Mouse (Mus musculus): Measurements from ENCODE around the gene 3110009E18Rik.
A peak's percentile ranks its signal among the peaks of the same experiment; 100 is the strongest.

The 3110009E18Rik gene

GRCm38 (mm10) chr1:120195947-120196346 lies 75.0 kb downstream of the 3110009E18Rik start:
- no peak for DNase-seq (ENCODE audit: low spot score)

DNA sequence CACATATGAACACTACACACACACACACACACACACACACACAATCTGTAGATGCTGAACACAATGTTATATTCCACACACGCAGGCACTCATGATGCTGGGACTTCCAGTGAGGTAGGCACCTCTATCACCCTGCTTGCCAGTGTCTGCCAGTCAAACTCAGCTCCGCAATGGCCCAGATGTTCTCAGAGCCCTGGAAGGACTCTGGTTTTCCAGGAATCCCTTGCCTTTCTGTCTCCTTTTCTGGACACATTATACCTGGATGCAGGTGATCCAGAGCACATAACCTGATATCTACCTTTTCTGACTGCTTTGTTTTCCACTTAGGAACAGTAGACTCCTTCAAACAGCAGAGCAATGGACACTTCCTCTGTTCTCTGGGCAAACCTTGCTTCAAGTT lies 75.7 kb downstream of the 3110009E18Rik start:
- DNase-seq (ENCODE audit: low spot score) = no peak

- DNase-seq (ENCODE audit: low spot score) = peak; percentile 22
Measured at GRCm38 (mm10) chr1:120197189-120197588, 76.2 kb downstream of the 3110009E18Rik start.

GRCm38 (mm10) chr1:120198151-120198550 lies 77.2 kb downstream of the 3110009E18Rik start:
- no peak for DNase-seq (ENCODE audit: low spot score)

GRCm38 (mm10) chr1:120198942-120199341 lies 78.0 kb downstream of the 3110009E18Rik start:
- no peak for DNase-seq (ENCODE audit: low spot score)

- DNase-seq (ENCODE audit: low spot score) = no peak
Measured at GRCm38 (mm10) chr1:120202542-120202941, 81.6 kb downstream of the 3110009E18Rik start.

DNA sequence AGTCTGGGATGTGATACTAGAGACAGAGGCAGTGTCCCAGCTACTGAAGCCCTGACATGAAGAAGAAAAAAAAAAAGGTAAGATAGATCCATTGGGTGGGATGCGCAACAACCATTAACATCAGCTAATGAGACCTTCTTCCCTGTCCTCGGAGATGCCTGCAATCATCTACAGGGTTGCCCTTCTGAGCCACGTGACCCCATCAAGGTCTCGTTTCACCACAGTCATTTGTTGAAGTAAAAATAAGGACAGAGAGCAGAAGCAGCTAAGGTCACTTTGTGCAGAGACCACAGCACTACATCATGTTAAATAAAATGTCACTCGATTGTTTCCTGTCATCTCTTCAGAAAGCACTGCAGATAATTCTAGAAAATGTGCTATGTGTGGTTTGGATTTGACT lies 82.8 kb downstream of the 3110009E18Rik start:
- DNase-seq (ENCODE audit: low spot score) = no peak

GRCm38 (mm10) chr1:120204834-120205233 lies 83.8 kb downstream of the 3110009E18Rik start:
- DNase-seq (ENCODE audit: low spot score) = no peak

DNA sequence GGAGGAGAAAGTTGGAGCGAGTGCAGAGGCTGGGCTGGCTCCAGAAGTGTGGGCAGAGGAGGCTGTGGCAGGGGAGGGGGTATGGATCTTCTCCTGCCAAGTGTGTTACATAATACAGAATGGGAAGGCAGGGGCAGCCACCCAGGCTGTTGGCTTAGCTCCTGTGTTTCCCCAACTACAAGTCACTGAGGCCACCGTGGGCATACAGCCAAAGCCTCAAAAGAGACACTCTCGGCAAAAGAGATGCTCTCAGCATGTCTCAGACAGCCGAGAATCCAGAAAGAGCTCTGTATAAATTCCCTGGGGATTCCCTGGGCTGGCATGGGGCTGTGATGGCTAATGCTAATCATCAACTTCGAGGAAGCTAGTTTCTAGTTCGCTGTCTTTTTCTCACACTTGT lies 86.6 kb downstream of the 3110009E18Rik start:
- no peak for DNase-seq (ENCODE audit: low spot score)

- DNase-seq (ENCODE audit: low spot score) = no peak
Measured at GRCm38 (mm10) chr1:120208502-120209230, 87.7 kb downstream of the 3110009E18Rik start.

DNA sequence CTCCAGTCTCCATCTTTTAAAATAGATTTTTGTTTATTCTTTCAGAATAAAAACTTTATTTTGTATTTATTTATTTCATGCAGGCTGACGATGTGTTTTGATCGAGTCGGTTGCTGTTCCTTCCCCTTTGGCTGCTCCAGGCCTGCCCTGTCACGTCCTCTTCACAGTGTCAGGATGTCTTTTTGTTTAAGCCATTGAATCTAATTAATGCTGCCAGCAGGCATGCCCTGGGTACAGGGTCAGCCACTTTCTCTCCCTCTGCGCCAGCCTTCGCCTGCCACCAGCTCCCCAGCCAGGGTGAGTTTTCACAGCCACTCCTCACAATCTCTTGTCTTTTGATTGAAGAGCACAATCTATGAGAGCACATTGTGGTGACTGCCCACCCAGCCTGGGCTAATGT lies 99.9 kb downstream of the 3110009E18Rik start:
- no peak for DNase-seq (ENCODE audit: low spot score)

DNA sequence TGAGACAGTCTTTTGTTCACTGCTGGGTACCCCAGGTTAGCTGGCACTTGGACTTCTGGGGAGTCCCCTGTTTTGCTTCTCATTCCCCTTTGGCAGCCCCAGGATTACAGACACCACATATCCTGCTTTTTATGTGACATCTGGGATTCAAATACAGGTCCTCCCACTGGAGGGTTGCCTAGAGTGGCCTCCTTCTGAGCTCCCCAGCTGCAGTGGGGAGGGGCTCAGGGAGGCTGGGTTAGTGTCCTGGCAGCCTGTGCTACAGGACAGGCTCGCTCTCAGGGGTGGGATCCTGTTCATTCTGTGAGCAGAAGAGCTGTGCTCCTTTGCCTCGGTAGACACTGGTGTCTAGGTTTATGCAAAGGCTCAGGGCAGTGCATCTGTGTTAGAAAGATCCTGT lies 100.3 kb downstream of the 3110009E18Rik start:
- DNase-seq (ENCODE audit: low spot score) = no peak

GRCm38 (mm10) chr1:120223613-120224012 lies 102.6 kb downstream of the 3110009E18Rik start:
- DNase-seq (ENCODE audit: low spot score) = no peak

DNA sequence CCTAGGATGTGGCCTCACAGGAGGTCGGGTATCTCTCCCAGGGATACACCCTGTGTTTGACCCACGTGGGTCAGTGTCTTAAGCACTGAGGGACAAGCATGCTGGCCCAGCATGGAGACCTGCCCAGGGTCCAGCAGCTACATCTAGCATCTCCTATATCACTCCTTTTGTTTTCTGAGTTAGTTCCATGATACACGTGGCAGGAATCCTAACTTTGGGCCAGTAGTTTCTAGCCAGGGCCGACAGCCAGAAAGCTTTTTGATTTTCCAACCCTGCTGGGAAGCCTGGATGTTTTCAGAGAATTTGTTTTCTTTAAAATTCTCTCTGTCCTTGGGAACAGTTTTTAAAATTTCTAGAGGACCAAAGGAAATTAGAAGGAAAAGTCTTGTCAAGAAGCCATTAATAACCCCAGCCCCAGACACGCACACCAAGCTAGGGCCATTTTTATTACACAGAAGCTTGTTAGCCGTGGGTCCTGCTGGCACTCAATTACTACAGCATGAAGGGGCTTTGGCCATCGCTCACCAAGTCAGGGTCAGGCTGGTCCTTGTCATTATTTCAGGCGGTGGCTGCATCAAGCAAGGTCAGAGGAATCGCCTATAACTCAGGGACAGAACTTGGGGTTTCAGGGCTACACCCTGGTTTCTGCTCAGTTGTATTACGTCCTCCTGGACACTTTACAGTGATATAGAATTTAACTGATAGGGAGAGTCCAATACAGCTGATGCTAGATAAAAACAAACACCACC lies 108.9 kb downstream of the 3110009E18Rik start:
- DNase-seq (ENCODE audit: low spot score) = no peak

- DNase-seq (ENCODE audit: low spot score) = no peak
Measured at GRCm38 (mm10) chr1:120231334-120231733, 110.3 kb downstream of the 3110009E18Rik start.

DNA sequence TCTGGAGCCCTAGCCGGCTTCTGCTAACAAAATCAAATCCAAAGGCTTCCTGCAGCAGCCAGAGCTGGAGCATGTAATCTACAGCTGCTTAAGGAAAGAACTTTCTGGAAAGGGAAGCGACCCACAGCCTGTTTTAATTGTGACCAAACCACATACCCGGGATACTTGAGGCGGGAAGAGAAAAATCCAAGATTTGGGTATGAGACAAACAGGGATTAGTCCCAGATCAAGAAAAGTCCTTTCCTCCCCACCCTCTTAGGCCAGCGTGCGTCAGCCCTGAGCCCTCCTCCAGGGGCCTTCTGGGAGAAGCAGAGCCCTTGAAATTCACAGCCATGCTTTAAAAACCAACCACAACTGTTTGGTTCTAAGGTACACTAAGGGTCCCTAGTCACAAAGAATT lies 111.2 kb downstream of the 3110009E18Rik start:
- no peak for DNase-seq (ENCODE audit: low spot score)

DNA sequence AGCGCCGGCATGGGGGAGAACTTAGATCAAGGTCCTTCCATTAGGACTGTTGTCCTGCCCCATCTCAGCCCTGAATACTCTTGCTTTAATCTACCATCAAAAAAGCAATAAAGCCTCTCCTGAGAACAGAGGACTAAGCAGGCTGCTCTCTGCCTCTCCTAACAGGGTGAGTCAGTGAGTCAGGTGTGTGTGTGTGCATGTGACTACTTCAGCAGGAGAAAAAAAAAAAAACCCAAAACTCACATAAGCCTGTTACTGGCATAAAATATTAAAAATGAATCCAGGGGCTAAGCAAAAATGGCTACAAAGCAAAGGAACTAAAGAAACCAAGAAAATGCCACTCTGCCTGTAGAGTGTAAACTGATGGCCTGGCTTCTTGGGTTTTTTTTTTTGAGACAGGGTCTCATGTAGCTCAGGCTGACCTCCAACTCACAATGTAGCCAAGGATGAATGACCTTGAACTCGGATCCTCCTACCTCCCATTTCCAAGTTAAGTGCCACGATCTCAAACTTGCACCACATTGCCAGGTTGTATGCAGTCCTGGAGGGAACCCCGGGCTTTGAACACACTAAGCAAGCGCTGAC lies 114.7 kb downstream of the 3110009E18Rik start:
- no peak for DNase-seq (ENCODE audit: low spot score)

DNA sequence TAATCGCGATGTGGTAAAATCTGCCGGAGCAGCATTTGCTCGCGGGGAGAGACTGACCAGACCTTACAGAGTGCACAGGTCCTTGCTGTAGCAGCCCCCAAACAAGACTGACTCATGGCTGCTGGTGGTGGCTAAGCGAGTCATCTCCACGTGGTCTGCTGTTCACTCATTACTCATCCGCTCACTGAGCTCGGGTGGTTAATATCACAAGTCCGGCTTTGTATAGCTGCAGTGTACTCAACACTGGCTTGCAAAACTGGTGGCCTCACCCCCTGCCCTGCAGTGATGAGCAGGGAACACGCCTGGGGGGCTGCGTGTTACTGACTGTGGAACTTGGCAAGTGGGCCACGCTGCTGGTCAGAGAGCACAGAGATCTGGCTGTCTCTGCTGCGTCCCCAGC lies 115.4 kb downstream of the 3110009E18Rik start:
- DNase-seq (ENCODE audit: low spot score) = no peak

- no peak for DNase-seq (ENCODE audit: low spot score)
Measured at GRCm38 (mm10) chr1:120237068-120237467, 116.1 kb downstream of the 3110009E18Rik start.

Data from urinary bladder, postnatal 10 days (tissue).